Mouse (Mus musculus) brown adipose tissue, adult 24 weeks (tissue): ENCODE data around the gene Rpf2. TPM values are rescaled to one million over a fixed set of nuclear protein-coding genes. Genes with fewer than 3 reads are reported as not detected.
A peak's percentile ranks its signal among the peaks of the same experiment; 100 is the strongest.

Experiments
- H3K27ac ChIP-seq: fragments of 200-500 bp; replicated peaks from 2 replicates; pipeline ENCODE4 v1.5.1; 2012; ENCODE audit warnings: low read depth, mild to moderate bottlenecking, low read length
- H3K4me1 ChIP-seq: fragments of 200-500 bp; 2 replicates; pipeline ENCODE4 v1.6.1; 2012; ENCODE audit warnings: low read length, mixed read lengths; ENCODE audit not compliant: control insufficient read depth, insufficient read depth, insufficient read length
- H3K4me3 ChIP-seq: fragments of 200-500 bp; 2 replicates; pipeline ENCODE4 v1.5.1; 2012; ENCODE audit warnings: low read depth, mild to moderate bottlenecking, low read length, moderate library complexity; ENCODE audit not compliant: insufficient read depth
- polyA plus RNA-seq: library from polyadenylated mRNA; stranded (reverse); fragments of >200 nt; gene quantifications from 2 replicates; pipeline ENCODE4 v1.2.4, GENCODE M21; 2012; ENCODE audit not compliant: missing spikeins, insufficient read depth, insufficient read length

The Rpf2 gene
- polyA plus RNA-seq, 1 experiment: 31.1 TPM

- Histone ChIP-seq H3K27ac (no peak overlapping the region), H3K4me3 (peak overlapping the region; percentile 14; the same call in 1 of the 2 replicates), H3K4me1 (peaks cover 2% of the 10 kb centered on the region; the same call in 1 of the 2 replicates)
Observed at GRCm38 (mm10) chr10:40259542-40259941, 12.7 kb upstream of the Rpf2 start.

GRCm38 (mm10) chr10:40258976-40259375 is 12.1 kb upstream of the Rpf2 start:
- Histone ChIP-seq H3K4me3 (no peak overlapping the region), H3K4me1 (peaks cover 2% of the 10 kb centered on the region; the same call in 1 of the 2 replicates), H3K27ac (no peak overlapping the region)

- Histone ChIP-seq H3K4me1 (peaks cover 2% of the 10 kb centered on the region; the same call in 1 of the 2 replicates), H3K27ac (peak overlapping the region; percentile 29; the same call in 1 of the 2 replicates)
Observed at GRCm38 (mm10) chr10:40258401-40258966, 11.6 kb upstream of the Rpf2 start.

GRCm38 (mm10) chr10:40257414-40258255 is 10.8 kb upstream of the Rpf2 start, which contains the start of gene Gtf3c6:
Gtf3c6 (minus strand) TSS chr10:40258108.
- peak within 1 kb of the TSS; percentile 86 for H3K27ac ChIP-seq
- peak within 1 kb of the TSS; percentile 89 for H3K4me3 ChIP-seq
- H3K4me1 ChIP-seq: peaks cover 2% of the 10 kb centered on the region; the same call in 1 of the 2 replicates

More at GRCm38 (mm10) chr10:40258401-40258966, 11.6 kb upstream of the Rpf2 start:
- peak overlapping the region; percentile 38 for H3K4me3 ChIP-seq

- Histone ChIP-seq H3K4me3 (peak overlapping the region; percentile 89), H3K27ac (no peak overlapping the region)
Observed at GRCm38 (mm10) chr10:40256716-40257115, 9.9 kb upstream of the Rpf2 start.

GRCm38 (mm10) chr10:40250969-40251368 is 4.1 kb upstream of the Rpf2 start:
- Histone ChIP-seq H3K4me3 (no peak overlapping the region), H3K4me1 (no peaks in the 10 kb centered on the region), H3K27ac (no peak overlapping the region)

More at GRCm38 (mm10) chr10:40256716-40257115, 9.9 kb upstream of the Rpf2 start:
- H3K4me1 ChIP-seq: peaks cover 2% of the 10 kb centered on the region; the same call in 1 of the 2 replicates

- no peaks in the 10 kb centered on the region for H3K4me1 ChIP-seq
- no peak overlapping the region for H3K27ac ChIP-seq
- no peak overlapping the region for H3K4me3 ChIP-seq
Observed at GRCm38 (mm10) chr10:40249625-40250024, 2.8 kb upstream of the Rpf2 start.

- peak overlapping the region; percentile 36 for H3K27ac ChIP-seq
- peak overlapping the region; percentile 68 for H3K4me3 ChIP-seq
- no peaks in the 10 kb centered on the region for H3K4me1 ChIP-seq
Observed at GRCm38 (mm10) chr10:40247166-40247716, 405 bp upstream of the Rpf2 start.

- no peaks in the 10 kb centered on the region for H3K4me1 ChIP-seq
- no peak overlapping the region for H3K4me3 ChIP-seq
- no peak overlapping the region for H3K27ac ChIP-seq
Observed at GRCm38 (mm10) chr10:40237826-40238225, 9.0 kb downstream of the Rpf2 start.

- H3K4me3 ChIP-seq: no peak overlapping the region
- no peak overlapping the region for H3K27ac ChIP-seq
Observed at GRCm38 (mm10) chr10:40233241-40233640, 13.6 kb downstream of the Rpf2 start.

GRCm38 (mm10) chr10:40232442-40232841 is 14.4 kb downstream of the Rpf2 start:
- Histone ChIP-seq H3K4me1 (no peaks in the 10 kb centered on the region), H3K4me3 (no peak overlapping the region), H3K27ac (no peak overlapping the region)

More at GRCm38 (mm10) chr10:40233241-40233640, 13.6 kb downstream of the Rpf2 start:
- no peaks in the 10 kb centered on the region for H3K4me1 ChIP-seq

GRCm38 (mm10) chr10:40229725-40230124 is 17.1 kb downstream of the Rpf2 start:
- no peak overlapping the region; the same call in 1 of the 2 replicates for H3K27ac ChIP-seq
- no peaks in the 10 kb centered on the region for H3K4me1 ChIP-seq
- no peak overlapping the region for H3K4me3 ChIP-seq

- Histone ChIP-seq H3K27ac (no peak overlapping the region), H3K4me3 (no peak overlapping the region), H3K4me1 (no peaks in the 10 kb centered on the region)
Observed at GRCm38 (mm10) chr10:40227660-40228303, 19.1 kb downstream of the Rpf2 start.

GRCm38 (mm10) chr10:40218874-40219273 is 28.0 kb downstream of the Rpf2 start:
- Histone ChIP-seq H3K4me3 (no peak overlapping the region), H3K27ac (no peak overlapping the region), H3K4me1 (no peaks in the 10 kb centered on the region)
